Mouse (Mus musculus): ENCODE results near the gene Gm8797.
"Not testable (repeated sequence)": the region's sequence is repeated elsewhere in the genome, so short reads cannot be mapped to it uniquely, and the experiment has no call there.

The Gm8797 gene

DNA sequence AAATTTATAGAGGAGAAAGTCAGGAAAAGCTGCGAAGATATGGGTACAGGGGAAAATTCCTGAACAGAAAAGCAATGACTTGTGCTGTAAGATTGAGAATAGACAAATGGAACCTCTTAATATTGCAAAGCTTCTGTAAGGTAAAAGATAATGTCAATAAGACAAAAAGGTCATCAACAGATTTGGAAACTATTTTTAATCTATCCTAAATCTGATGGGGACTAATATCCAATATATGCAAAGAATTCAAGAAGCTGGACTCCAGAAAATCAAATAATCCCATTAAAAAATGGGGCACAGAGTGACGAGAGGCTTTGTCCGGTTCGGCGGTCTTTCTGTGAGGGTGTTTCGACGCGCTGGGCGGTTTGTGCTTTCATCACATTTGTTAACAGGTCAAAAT, at the start of gene Gm8797:
Gm8797 (plus strand) TSS at position 301 of the 400 bp plus-strand sequence.
- DNase-seq, result not testable (repeated sequence)

DNA sequence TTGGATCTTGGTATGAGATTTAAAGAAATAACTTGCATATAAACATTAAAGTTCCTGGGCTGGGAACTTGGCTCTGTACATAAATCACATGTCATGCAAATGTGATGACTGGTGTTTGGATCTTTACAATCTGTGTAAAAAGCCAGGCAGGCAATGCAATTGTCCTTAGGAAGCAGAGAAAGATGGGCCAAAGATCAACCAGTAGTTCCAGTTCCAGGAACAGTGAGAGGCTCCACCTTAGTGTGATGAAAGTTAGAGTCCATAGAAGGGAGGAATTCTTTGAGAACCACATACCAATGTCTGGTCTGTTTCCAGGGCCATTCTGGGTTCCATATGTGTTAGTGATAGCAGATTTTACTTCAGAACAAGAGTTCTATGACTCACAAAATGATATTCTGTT, 36.1 kb upstream of the Gm8797 start:
- no peak for DNase-seq

DNA sequence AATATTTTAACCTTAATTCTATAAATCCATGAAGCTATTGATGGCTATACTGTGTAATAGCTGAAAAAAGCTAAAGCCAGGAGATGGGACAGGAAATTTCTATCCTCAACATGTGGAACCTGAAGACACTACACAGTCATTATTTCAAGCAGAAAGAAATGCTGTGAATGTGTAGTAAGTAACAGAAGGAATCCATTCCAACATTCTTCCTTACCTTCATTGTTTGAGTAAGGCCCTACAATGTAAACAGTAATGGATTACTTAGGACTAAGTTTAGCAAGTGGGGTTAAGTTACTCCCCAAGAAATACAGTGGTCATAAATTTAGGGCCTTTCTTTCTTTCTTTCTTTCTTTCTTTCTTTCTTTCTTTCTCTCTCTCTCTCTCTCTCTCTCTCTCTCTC, 17.7 kb upstream of the Gm8797 start:
- no peak for DNase-seq

DNA sequence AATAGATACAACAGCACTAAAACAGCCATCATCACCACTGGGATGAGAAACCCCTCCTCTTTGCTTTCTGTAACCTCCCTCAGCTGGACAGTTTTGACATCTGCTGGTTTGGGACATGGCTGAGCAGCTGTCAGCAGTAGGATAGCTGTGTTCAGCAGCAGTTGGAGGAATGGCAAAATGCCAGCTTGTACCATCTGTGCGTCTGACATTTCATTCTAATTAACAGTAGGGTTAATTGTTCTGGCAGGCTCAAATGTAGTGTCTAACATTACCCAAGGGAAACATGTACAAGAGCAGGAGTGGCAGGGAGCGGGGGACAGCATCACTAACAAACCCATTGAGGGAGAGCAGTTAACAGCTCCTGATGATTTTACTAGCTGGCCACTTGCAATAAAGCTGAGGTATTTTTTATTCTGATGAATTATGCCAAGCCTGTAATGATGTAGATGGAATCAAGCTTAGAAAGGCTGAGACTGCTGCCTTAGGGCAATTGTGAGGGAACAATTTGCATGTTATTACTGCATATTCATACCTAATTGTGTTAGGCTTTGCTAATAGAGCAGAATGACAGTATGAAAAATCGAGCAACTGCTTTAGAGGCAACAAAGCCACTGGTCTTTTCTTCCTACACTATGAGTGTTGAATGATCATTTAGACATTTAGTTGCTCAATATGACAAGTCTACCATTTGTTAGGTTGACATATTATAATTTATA, 4.3 kb downstream of the Gm8797 start:
- no peak for DNase-seq

DNA sequence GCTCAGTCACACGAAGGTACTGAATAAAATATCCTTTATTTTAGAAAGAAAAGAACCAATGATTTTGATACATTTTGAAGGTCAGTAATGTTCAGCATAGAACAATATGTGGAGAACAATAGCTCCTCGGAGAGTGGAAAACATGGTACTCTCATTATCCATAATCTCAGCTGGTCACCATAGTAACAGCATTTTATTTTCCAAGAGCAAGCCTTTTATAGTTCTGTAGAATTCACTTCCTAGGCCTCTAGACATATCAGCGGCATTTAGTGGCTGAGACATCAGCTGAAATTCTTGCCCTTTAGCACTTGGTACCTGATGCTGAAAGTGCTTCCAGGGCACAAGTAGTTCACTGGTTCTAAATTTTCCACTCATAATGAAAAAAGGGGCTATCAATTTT, 15.7 kb downstream of the Gm8797 start:
- no peak for DNase-seq

DNA sequence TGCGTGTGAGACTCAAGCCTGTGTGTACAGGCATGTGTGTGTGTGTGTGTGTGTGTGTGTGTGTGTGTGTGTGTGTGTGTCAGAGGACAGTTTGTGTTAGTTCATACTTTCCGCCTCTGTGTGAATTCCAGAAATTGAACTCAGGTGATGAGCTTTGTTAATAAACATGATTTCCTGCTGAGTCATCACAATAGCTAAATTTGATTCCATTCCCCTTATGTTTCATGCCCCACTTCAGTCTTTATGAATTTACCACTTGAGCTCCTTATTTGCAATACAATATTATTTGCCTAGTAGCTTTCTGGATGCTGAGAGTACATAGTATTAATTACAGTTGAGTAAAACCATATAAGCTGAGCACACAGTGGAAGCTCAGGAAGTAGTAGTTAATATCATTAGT, 26.3 kb downstream of the Gm8797 start:
- DNase-seq, result no peak

Data from kidney, adult 8-10 months (tissue).